8 mouse cellular contexts compared by ENCODE assay signal in genomic region chr11:5065056-5065821, GRCm38 (mm10). TPM values are rescaled to one million over a fixed set of nuclear protein-coding genes. Genes with fewer than 3 reads are reported as not detected.
DNase-seq lines count a peak whose midpoint lies in the region; ATAC-seq and TF ChIP-seq lines count a peak whose summit lies in the region.

Gene Gas2l1 (minus strand): TSS chr11:5065327.

- DNase-seq in c-Kit-negative CD71-positive TER-119-positive erythroid progenitor cells, embryonic 14.5 days (ENCODE audit: low read depth, low spot score): peak; percentile 79
- peak; percentile 73 for DNase-seq in fibroblast of lung, adult 2 months (ENCODE audit: low read depth)
- peak; percentile 96 for DNase-seq in kidney, postnatal 10 days
- DNase-seq in testis, postnatal 10 days (ENCODE audit: low spot score): peak; percentile 97

- under 1% methylated on average over 47 of the region's 50 CpGs for WGBS in heart, embryonic 13.5 days
- WGBS in liver, embryonic 16.5 days (ENCODE audit: insufficient replicate concordance): under 1% methylated on average over 48 of the region's 50 CpGs
- WGBS in neural tube, embryonic 14.5 days: under 1% methylated on average over 50 of the region's 50 CpGs

- peak; percentile 80 for ATAC-seq in heart, embryonic 13.5 days (ENCODE audit: extremely low read depth, insufficient number of reproducible peaks, low FRiP score, low TSS enrichment)
- peak; percentile 84 for ATAC-seq in liver, embryonic 16.5 days (ENCODE audit: low read depth)
- ATAC-seq in neural tube, embryonic 14.5 days (ENCODE audit: low read depth): peak; percentile 87

- peak within 1 kb of the TSS; percentile 89 for H3K4me2 ChIP-seq in heart, embryonic 13.5 days
- H3K4me2 ChIP-seq in liver, embryonic 16.5 days (ENCODE audit: low read depth, low read length): peak within 1 kb of the TSS; percentile 99
- peak within 1 kb of the TSS; percentile 91 for H3K4me2 ChIP-seq in neural tube, embryonic 14.5 days (ENCODE audit: low read depth, low read length)

- peak within 1 kb of the TSS; percentile 3; the same call in 1 of the 2 replicates for H3K27ac ChIP-seq in ES-Bruce4 (ENCODE audit: insufficient read depth, low read length)
- H3K27ac ChIP-seq in heart, embryonic 13.5 days (replicated peaks): peak within 1 kb of the TSS; percentile 80
- H3K27ac ChIP-seq in liver, embryonic 16.5 days (ENCODE audit: low read length): peak within 1 kb of the TSS; percentile 39; the same call in 1 of the 2 replicates
- 0 out of 2 replicates have a peak within 1 kb of the TSS, but pooled peaks have one; percentile 44 for H3K27ac ChIP-seq in neural tube, embryonic 14.5 days (ENCODE audit: low read depth, low read length)

- H3K9me3 ChIP-seq in ES-Bruce4 (replicated peaks; ENCODE audit: control insufficient read depth, insufficient read depth, low read length, poor library complexity, severe bottlenecking): no peaks in the 10 kb centered on the region
- H3K9me3 ChIP-seq in heart, embryonic 13.5 days: no peaks in the 10 kb centered on the region
- H3K9me3 ChIP-seq in liver, embryonic 16.5 days (replicated peaks; ENCODE audit: control insufficient read depth, low read length): no peaks in the 10 kb centered on the region
- H3K9me3 ChIP-seq in neural tube, embryonic 14.5 days (ENCODE audit: control insufficient read depth, low read length): no peaks in the 10 kb centered on the region

- peaks cover 4% of the 10 kb centered on the region for H3K4me1 ChIP-seq in ES-Bruce4 (ENCODE audit: control insufficient read depth, insufficient read depth, low read length)
- H3K4me1 ChIP-seq in heart, embryonic 13.5 days: peaks cover 45% of the 10 kb centered on the region
- H3K4me1 ChIP-seq in liver, embryonic 16.5 days (ENCODE audit: control insufficient read depth, low read depth, low read length): peaks cover 34% of the 10 kb centered on the region
- peaks cover 31% of the 10 kb centered on the region for H3K4me1 ChIP-seq in neural tube, embryonic 14.5 days (ENCODE audit: control insufficient read depth, insufficient read depth, low read length)

- H3K36me3 ChIP-seq in ES-Bruce4 (ENCODE audit: control insufficient read depth, insufficient read depth, low read length, poor library complexity, severe bottlenecking): peaks cover 16% of the 10 kb centered on the region
- peaks cover 37% of the 10 kb centered on the region for H3K36me3 ChIP-seq in heart, embryonic 13.5 days
- H3K36me3 ChIP-seq in liver, embryonic 16.5 days (ENCODE audit: control insufficient read depth, insufficient read depth): peaks cover 18% of the 10 kb centered on the region
- H3K36me3 ChIP-seq in neural tube, embryonic 14.5 days (ENCODE audit: control insufficient read depth, insufficient read depth, low read length): peaks cover 28% of the 10 kb centered on the region

- H3K4me3 ChIP-seq in ES-Bruce4 (ENCODE audit: low read depth, low read length): peak within 1 kb of the TSS; percentile 78
- peak within 1 kb of the TSS; percentile 84 for H3K4me3 ChIP-seq in heart, embryonic 13.5 days
- H3K4me3 ChIP-seq in liver, embryonic 16.5 days (ENCODE audit: low read depth, low read length): peak within 1 kb of the TSS; percentile 70
- H3K4me3 ChIP-seq in neural tube, embryonic 14.5 days (ENCODE audit: low read depth, low read length): peak within 1 kb of the TSS; percentile 68

- peak within 1 kb of the TSS; percentile 85 for H3K9ac ChIP-seq in ES-Bruce4 (ENCODE audit: low read depth, poor library complexity, severe bottlenecking)
- H3K9ac ChIP-seq in heart, embryonic 13.5 days: peak within 1 kb of the TSS; percentile 89
- peak within 1 kb of the TSS; percentile 75 for H3K9ac ChIP-seq in liver, embryonic 16.5 days (ENCODE audit: low read depth, low read length)
- peak within 1 kb of the TSS; percentile 62 for H3K9ac ChIP-seq in neural tube, embryonic 14.5 days (replicated peaks; ENCODE audit: low read depth, low read length)

- TF ChIP-seq EP300 in ES-Bruce4 (IDR thresholded peaks at IDR 0.05; ENCODE audit: insufficient read depth, low read depth, low read length): no peak

- TF ChIP-seq CTCF in ES-Bruce4 (IDR thresholded peaks at IDR 0.05; ENCODE audit: low read depth, low read length): peak; percentile 72

- no peak for TF ChIP-seq POLR2A in ES-Bruce4 (IDR thresholded peaks at IDR 0.05; ENCODE audit: insufficient read depth, low read length)

- no peaks in the 10 kb centered on the region for H3K27me3 ChIP-seq in ES-Bruce4 (ENCODE audit: control insufficient read depth, insufficient read depth, low read length, poor library complexity, severe bottlenecking)
- peaks cover 41% of the 10 kb centered on the region for H3K27me3 ChIP-seq in heart, embryonic 13.5 days (replicated peaks)
- peaks cover 45% of the 10 kb centered on the region for H3K27me3 ChIP-seq in liver, embryonic 16.5 days (ENCODE audit: control insufficient read depth, insufficient read depth, low read depth, low read length)
- peaks cover 30% of the 10 kb centered on the region for H3K27me3 ChIP-seq in neural tube, embryonic 14.5 days (ENCODE audit: control insufficient read depth, insufficient read depth, low read length)

RNA-seq across cellular contexts. Expression of gene Gas2l1, which starts in this region (rescaled TPM):
- polyA plus RNA-seq in ES-Bruce4 (2011; ENCODE audit: insufficient read depth, insufficient read length, low read depth, missing spikeins): 28.4 and 31.8 TPM in 2 replicates
- polyA plus RNA-seq in heart, embryonic 13.5 days (2015; fragmentation: Nextera tagmentation; extraction: Ambion mirVana): 21.0 TPM in 2 replicates
- 8.4 and 9.4 TPM in 2 replicates for polyA plus RNA-seq in liver, embryonic 16.5 days (2015; fragmentation: Nextera tagmentation; extraction: Ambion mirVana)
- polyA plus RNA-seq in neural tube, embryonic 14.5 days (2014; fragmentation: Nextera tagmentation; extraction: Ambion mirVana): 24.9 and 25.1 TPM in 2 replicates

Comparison
In these comparisons a context has a peak if more than half of its experiments do, and no peak if none do; other contexts are left out.
1. Peak in every context shown above with its lines: DNase-seq, ATAC-seq, H3K4me3 ChIP-seq and H3K27ac ChIP-seq.
2. H3K27ac ChIP-seq: peak in every context shown above with its lines; median percentile 80 in heart, embryonic 13.5 days; 44 in neural tube, embryonic 14.5 days; 39 in liver, embryonic 16.5 days; 3 in ES-Bruce4.